Mouse (Mus musculus) liver, embryonic 12.5 days (tissue): ENCODE results near the gene Ren1. TPM values are rescaled to one million over a fixed set of nuclear protein-coding genes. Genes with fewer than 3 reads are reported as not detected.

Experiments used
- ATAC-seq: fragments of 200-750 bp; cut with Nextera tagmentation; 2 replicates; pipeline ENCODE4 v1.8.0; 2017; ENCODE audit warnings: moderate number of reproducible peaks, mild to moderate bottlenecking, moderate library complexity
- H3K27ac ChIP-seq: fragments of 300-500 bp; sonication (generic); 2 replicates; pipeline ENCODE4 v1.5.1; 2016; ENCODE audit warnings: mild to moderate bottlenecking
- H3K27me3 ChIP-seq: fragments of 300-500 bp; sonication (generic); replicated peaks from 2 replicates; pipeline ENCODE4 v1.6.1; 2016; ENCODE audit warnings: mild to moderate bottlenecking, moderate library complexity
- H3K36me3 ChIP-seq: fragments of 300-500 bp; sonication (generic); 2 replicates; pipeline ENCODE4 v1.6.1; 2016; ENCODE audit warnings: mild to moderate bottlenecking, moderate library complexity
- H3K4me1 ChIP-seq: fragments of 300-500 bp; sonication (generic); 2 replicates; pipeline ENCODE4 v1.6.1; 2016
- H3K4me2 ChIP-seq: fragments of 300-500 bp; sonication (generic); 2 replicates; pipeline ENCODE4 v1.6.1; 2016; ENCODE audit warnings: mild to moderate bottlenecking, moderate library complexity
- H3K4me3 ChIP-seq: fragments of 300-500 bp; sonication (generic); 2 replicates; pipeline ENCODE4 v1.5.1; 2016; ENCODE audit warnings: mild to moderate bottlenecking, moderate library complexity
- H3K9ac ChIP-seq: fragments of 300-500 bp; sonication (generic); 2 replicates; pipeline ENCODE4 v1.6.1; 2016; ENCODE audit warnings: mild to moderate bottlenecking, moderate library complexity
- H3K9me3 ChIP-seq: fragments of 300-500 bp; sonication (generic); replicated peaks from 2 replicates; pipeline ENCODE4 v1.6.1; 2016; ENCODE audit warnings: mild to moderate bottlenecking, moderate library complexity
- WGBS: fragments of 180-500 bp; shearing (Covaris S2); methylation state at CpG from one replicate; pipeline ENCODE4 v1.1.7; 2016; ENCODE audit not compliant: insufficient replicate concordance; 5-methylcytosine and 5-hydroxymethylcytosine counted together
- polyA plus RNA-seq: library from polyadenylated mRNA; unstranded; fragments of >200 nt; fragmentation: Nextera tagmentation; extraction: Ambion mirVana; gene quantifications from 2 replicates; pipeline ENCODE4 v1.2.1, GENCODE M21; 2016

Ren1 gene
- polyA plus RNA-seq, 1 experiment from 2014 or later: 0.39 TPM

DNA sequence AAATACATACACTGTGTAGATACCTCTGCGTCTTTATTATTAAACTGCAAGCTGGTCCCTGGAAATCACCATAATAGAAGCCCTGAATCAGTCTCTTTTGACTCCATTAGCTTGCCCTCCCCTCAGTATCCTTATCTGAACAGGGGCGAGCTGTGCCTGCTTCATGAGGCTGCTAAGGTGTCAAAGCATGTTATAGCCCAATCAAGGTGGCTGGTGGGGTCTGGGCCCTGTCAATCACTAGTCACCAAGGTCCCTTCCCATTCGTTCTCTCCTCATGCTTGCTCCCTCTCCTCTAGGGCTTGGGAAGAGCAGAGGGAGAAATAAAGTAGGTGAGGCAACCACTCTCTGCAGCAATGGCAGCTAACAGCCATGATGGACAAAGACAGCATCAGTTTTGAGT, 3.1 kb upstream of the Ren1 start:
- peaks cover 7% of the 10 kb centered on the region for H3K4me1 ChIP-seq
- no peaks in the 10 kb centered on the region for H3K36me3 ChIP-seq
- peaks cover 23% of the 10 kb centered on the region for H3K27me3 ChIP-seq
- H3K27ac ChIP-seq: no peak overlapping the region
- 55% methylated on average over 3 of the region's 3 CpGs for WGBS
- H3K9ac ChIP-seq: no peak overlapping the region
- no peaks in the 10 kb centered on the region for H3K9me3 ChIP-seq
- no peak for ATAC-seq
- no peak overlapping the region for H3K4me3 ChIP-seq
- no peak overlapping the region for H3K4me2 ChIP-seq

DNA sequence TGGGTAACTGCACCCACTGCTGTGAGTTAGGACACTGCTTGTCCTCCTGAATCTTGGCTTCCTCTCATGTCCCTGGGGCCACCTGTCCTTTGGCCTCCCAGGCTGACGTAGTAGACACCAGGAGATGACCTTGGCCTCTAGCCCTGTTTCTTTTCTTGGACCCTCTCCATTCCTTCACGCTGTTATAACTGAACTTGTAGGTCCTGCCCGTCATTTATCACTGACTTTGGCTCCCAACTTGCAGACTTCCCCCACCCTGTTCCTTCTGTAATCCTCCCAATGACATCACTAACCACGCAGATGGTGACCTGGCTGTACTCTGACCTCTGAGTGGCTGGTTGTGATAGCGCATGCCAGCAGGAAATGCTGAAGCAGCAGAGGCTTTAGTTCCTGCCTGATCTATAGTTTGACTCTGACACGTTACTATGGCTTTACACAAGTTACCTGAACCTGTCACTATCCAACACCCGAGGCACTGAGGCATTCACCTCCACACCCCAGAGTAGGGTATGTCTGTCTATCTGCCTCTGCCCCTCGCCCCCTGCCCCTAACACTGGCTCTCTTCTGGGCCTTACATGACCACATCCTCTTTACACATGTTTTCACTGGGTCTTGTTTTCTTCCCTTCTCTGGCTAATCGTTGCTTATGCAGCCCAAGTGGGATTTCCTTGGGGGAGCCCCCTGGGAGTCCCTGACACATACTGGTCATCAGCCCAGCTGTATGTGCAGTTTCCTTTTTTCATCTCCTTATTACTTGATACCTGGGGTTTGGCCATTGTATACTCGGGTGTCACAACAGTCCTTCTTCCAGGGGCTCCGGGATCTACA, 2.4 kb upstream of the Ren1 start:
- Histone ChIP-seq H3K4me2 (no peak overlapping the region), H3K36me3 (no peaks in the 10 kb centered on the region), H3K27me3 (peaks cover 26% of the 10 kb centered on the region), H3K4me1 (peaks cover 7% of the 10 kb centered on the region), H3K9ac (no peak overlapping the region), H3K9me3 (no peaks in the 10 kb centered on the region), H3K4me3 (no peak overlapping the region), H3K27ac (no peak overlapping the region)
- ATAC-seq: no peak
- 30% methylated on average over 11 of the region's 11 CpGs for WGBS

DNA sequence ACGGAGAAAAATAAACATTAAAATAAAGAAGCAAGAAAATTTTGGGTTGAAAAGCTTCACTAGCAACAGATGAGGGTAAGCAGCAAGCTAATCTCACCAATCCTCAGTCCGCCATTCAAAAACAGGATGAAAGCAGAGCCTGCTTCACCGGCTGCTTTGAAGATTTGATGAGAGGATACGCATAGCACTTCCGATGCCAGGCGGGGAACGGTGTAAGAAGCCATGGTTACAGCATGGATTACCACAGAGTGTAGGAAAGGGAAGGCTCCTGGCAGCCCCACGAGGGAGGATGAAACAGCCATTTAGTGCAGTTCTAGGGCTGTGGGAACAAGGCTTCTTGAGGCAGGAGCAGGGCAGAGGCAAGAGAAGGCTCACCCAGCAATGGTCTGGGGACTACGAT, 1.5 kb downstream of the Ren1 start:
- Histone ChIP-seq H3K9me3 (no peaks in the 10 kb centered on the region), H3K27me3 (peaks cover 59% of the 10 kb centered on the region), H3K27ac (no peak overlapping the region), H3K4me1 (peaks cover 7% of the 10 kb centered on the region), H3K4me3 (no peak overlapping the region), H3K36me3 (no peaks in the 10 kb centered on the region), H3K4me2 (no peak overlapping the region), H3K9ac (no peak overlapping the region)
- ATAC-seq: no peak
- WGBS: 43% methylated on average over 9 of the region's 9 CpGs

DNA sequence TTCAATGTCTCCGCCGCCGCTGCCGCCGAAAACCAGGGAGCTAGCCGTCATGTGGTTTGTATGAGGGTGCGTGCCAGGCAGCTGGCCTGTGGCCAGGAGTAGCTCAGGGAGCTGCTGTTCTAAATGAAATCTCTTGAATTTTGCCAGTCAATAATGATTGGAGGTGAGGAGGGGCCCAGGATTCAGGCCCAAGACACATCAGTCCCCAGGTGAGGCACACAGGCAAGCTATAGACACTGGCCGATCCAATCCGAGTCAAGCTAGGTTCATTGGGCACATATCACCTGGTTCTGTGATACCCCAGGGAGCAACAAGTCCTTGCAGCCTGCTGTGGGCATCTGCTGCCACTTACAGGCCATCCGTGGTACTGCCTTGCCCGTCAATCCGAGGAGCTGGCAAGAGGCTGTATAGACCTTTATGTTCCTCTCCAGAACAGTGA, 3.1 kb downstream of the Ren1 start:
- no peak for ATAC-seq
- no peak overlapping the region for H3K4me2 ChIP-seq
- H3K4me3 ChIP-seq: no peak overlapping the region
- WGBS: 45% methylated on average over 12 of the region's 12 CpGs
- no peak overlapping the region for H3K9ac ChIP-seq
- H3K9me3 ChIP-seq: no peaks in the 10 kb centered on the region
- no peaks in the 10 kb centered on the region for H3K4me1 ChIP-seq
- H3K27ac ChIP-seq: no peak overlapping the region
- peaks cover 71% of the 10 kb centered on the region for H3K27me3 ChIP-seq
- no peaks in the 10 kb centered on the region for H3K36me3 ChIP-seq

DNA sequence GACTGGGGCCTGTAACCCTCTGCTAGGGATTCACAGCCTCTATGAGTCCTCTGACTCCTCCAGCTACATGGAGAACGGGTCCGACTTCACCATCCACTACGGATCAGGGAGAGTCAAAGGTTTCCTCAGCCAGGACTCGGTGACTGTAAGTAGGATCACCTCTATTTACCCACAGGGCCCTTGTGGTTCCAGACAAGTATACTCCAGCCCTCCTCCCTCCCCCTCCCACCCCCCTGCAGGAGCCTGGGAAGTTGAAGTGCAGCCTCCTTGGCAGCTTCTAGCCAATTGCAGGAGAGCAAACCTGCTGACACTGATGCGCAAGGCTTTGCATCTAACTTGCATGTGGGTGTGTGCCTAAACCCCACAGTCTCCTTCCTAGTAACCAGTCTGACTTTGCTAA, 5.2 kb downstream of the Ren1 start:
- Histone ChIP-seq H3K4me3 (no peak overlapping the region), H3K9me3 (no peaks in the 10 kb centered on the region), H3K4me1 (no peaks in the 10 kb centered on the region), H3K27me3 (peaks cover 72% of the 10 kb centered on the region), H3K27ac (no peak overlapping the region), H3K4me2 (no peak overlapping the region), H3K36me3 (no peaks in the 10 kb centered on the region), H3K9ac (no peak overlapping the region)
- no peak for ATAC-seq
- 46% methylated on average over 5 of the region's 5 CpGs for WGBS

DNA sequence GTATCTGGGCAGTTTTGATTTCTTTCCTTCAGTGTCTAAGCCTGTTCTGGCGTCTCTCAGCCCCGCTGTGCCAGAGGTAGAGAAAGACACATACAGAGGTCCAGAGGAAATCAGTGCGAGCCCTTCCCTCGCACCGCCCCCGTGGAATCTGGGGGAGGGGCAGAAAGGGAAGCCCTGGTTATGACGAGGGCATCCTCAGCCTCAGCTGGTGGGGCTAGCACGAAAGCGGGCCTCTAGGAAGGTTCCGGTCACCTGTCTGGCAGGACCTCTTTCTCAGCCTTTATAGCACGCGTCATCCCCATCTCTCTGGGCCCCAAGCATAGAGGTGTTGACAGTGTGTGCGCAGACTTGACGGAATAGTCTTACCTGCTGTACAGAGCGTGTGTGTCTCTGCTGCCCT, 5.6 kb downstream of the Ren1 start:
- no peaks in the 10 kb centered on the region for H3K4me1 ChIP-seq
- no peak for ATAC-seq
- H3K4me3 ChIP-seq: no peak overlapping the region
- no peak overlapping the region for H3K27ac ChIP-seq
- 52% methylated on average over 15 of the region's 15 CpGs for WGBS
- no peaks in the 10 kb centered on the region for H3K9me3 ChIP-seq
- H3K27me3 ChIP-seq: peaks cover 72% of the 10 kb centered on the region
- H3K9ac ChIP-seq: no peak overlapping the region
- no peak overlapping the region for H3K4me2 ChIP-seq
- no peaks in the 10 kb centered on the region for H3K36me3 ChIP-seq

DNA sequence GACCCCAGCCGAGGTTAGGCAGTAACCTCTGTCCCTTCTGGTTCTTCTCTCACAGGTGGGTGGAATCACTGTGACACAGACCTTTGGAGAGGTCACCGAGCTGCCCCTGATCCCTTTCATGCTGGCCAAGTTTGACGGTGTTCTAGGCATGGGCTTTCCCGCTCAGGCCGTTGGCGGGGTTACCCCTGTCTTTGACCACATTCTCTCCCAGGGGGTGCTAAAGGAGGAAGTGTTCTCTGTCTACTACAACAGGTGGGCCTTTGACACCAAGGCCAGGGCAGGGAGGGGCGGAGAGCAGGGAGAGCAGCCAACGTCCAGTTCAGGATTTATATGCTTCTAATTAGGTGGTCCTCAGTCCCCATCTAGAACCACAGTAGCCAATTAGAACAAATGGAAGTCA, 6.0 kb downstream of the Ren1 start:
- H3K27ac ChIP-seq: no peak overlapping the region
- no peaks in the 10 kb centered on the region for H3K4me1 ChIP-seq
- peaks cover 68% of the 10 kb centered on the region for H3K27me3 ChIP-seq
- H3K9ac ChIP-seq: no peak overlapping the region
- H3K36me3 ChIP-seq: no peaks in the 10 kb centered on the region
- no peak for ATAC-seq
- H3K4me2 ChIP-seq: no peak overlapping the region
- 45% methylated on average over 8 of the region's 8 CpGs for WGBS
- no peaks in the 10 kb centered on the region for H3K9me3 ChIP-seq
- no peak overlapping the region for H3K4me3 ChIP-seq

DNA sequence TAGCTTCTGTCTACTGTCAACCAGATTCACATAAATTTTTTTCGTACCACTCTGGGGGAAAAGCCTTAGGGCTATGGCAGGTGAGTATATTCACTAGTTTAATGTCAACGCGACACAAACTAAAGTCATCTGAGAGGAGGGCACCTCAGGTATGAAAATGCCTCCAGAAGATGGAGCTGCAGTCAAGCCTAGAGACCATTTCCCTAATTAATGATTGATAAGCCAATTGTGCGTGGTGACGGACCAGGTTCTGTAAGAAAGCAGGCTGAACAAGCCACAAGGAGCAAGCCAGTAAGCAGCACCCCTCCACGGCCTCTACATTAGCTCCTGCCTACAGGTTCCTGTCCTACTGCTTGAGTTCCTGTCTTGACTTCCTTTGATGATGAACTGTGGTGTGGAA, 10.7 kb downstream of the Ren1 start:
- 78% methylated on average over 6 of the region's 6 CpGs for WGBS
- Histone ChIP-seq H3K27me3 (peaks cover 77% of the 10 kb centered on the region), H3K36me3 (no peaks in the 10 kb centered on the region), H3K4me3 (no peak overlapping the region), H3K4me1 (peaks cover 11% of the 10 kb centered on the region), H3K4me2 (no peak overlapping the region), H3K9me3 (no peaks in the 10 kb centered on the region), H3K9ac (no peak overlapping the region), H3K27ac (no peak overlapping the region)
- no peak for ATAC-seq

DNA sequence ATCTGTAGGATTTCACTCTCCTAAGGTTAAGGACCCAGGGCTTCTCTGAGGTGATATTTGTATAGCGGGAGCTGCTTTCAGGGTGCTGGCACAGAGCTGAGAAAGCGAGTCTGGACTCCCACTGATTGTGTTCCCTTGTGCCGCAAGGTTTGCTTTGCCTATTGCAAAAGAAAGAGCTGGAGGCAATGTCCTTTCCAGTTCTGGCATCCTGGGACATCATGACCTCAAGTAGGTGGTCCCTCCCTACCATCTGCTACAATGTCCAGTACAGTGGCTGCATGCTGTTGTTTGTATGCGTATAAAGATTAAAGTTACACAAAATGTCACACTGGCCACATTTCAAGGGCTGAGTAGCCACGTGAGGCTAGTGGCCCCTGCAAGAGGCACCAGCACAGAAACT, 11.8 kb downstream of the Ren1 start:
- no peak overlapping the region for H3K27ac ChIP-seq
- H3K9ac ChIP-seq: no peak overlapping the region
- 72% methylated on average over 5 of the region's 5 CpGs for WGBS
- peaks cover 80% of the 10 kb centered on the region for H3K27me3 ChIP-seq
- H3K4me3 ChIP-seq: no peak overlapping the region
- H3K4me1 ChIP-seq: peaks cover 12% of the 10 kb centered on the region
- no peaks in the 10 kb centered on the region for H3K9me3 ChIP-seq
- ATAC-seq: no peak
- no peaks in the 10 kb centered on the region for H3K36me3 ChIP-seq
- no peak overlapping the region for H3K4me2 ChIP-seq

DNA sequence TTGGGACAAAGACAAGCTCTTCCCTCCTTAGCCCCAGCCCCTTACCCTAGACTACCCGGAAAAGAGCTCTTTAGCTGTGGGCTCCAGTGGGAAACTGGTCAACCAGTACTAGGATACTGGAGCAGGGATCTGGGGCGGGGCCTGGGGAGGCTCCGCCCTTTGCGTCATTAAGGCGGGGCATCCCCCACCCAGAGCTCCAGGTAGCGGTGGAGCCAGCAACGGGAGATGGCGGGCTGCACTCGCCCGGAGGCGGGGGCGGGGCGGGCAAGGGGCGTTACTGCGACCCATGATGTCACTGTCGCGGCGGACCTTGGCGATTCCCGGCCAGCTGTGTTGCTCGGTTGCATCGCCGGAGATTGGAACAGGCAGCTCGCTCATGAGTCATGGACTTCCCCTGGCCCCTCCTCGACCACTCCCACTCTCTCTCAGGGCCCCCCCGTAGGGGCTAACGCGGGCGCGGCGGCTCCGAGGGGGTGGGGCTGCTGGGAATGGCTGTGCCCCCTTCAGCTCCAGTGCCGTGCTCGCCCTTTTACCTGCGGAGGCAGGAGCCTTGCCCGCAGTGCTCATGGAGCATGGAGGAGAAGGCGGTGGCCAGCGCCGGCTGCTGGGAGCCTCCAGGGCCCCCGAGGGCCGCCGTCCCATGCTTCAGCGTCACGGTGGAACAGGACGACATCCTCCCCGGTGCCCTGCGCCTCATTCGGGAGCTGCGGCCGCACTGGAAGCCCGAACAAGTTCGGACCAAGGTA, 13.1 kb downstream of the Ren1 start, which contains the start of gene Etnk2:
Gene Etnk2, plus strand, starts transcription at position 297 of the 746 bp plus-strand sequence.
- Histone ChIP-seq H3K9me3 (no peaks in the 10 kb centered on the region), H3K27ac (no peak within 1 kb of the TSS), H3K4me1 (peaks cover 25% of the 10 kb centered on the region), H3K4me2 (peak within 1 kb of the TSS; percentile 81), H3K27me3 (peaks cover 67% of the 10 kb centered on the region), H3K9ac (peak within 1 kb of the TSS; percentile 32; the same call in 1 of the 2 replicates), H3K36me3 (no peaks in the 10 kb centered on the region), H3K4me3 (peak within 1 kb of the TSS; percentile 58)
- ATAC-seq: peak; percentile 61
- under 1% methylated on average over 49 of the region's 52 CpGs for WGBS

DNA sequence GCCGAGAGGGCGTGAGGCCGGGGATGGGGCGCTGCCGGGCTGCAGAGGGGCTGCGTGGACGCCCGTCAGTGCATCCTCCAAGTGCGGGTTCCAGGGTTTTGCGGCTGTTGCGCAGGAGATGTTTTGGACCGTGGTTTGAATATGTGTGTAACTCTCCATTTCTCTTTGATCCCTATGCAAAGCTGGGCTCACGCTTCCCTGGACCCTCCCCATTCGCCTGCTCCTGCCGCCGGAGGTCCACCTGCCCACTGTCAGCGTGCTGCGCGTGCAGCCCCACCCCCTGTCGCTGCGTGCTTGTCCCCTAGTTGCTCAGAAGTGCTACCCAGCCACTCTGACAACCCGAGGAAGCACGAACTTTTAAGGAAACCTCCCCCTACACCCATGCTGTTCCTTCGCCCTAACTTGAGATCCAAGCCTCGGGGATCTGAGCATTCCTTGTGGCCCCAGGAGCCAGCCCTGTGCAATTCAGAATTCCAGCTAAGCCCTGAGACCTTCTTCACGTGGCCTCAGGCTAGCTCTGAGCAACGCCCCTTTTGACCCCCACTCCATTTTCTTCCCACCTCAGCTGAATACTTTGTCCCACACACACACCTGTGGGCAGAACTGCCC, 13.8 kb downstream of the Ren1 start:
- Histone ChIP-seq H3K27me3 (peaks cover 61% of the 10 kb centered on the region), H3K4me2 (peak overlapping the region; percentile 81), H3K9me3 (no peaks in the 10 kb centered on the region), H3K36me3 (no peaks in the 10 kb centered on the region), H3K27ac (no peak overlapping the region), H3K9ac (peak overlapping the region; percentile 32; the same call in 1 of the 2 replicates), H3K4me1 (peaks cover 25% of the 10 kb centered on the region), H3K4me3 (peak overlapping the region; percentile 58)
- peak; percentile 13; the same call in 1 of the 2 replicates for ATAC-seq
- 8% methylated on average over 27 of the region's 27 CpGs for WGBS

DNA sequence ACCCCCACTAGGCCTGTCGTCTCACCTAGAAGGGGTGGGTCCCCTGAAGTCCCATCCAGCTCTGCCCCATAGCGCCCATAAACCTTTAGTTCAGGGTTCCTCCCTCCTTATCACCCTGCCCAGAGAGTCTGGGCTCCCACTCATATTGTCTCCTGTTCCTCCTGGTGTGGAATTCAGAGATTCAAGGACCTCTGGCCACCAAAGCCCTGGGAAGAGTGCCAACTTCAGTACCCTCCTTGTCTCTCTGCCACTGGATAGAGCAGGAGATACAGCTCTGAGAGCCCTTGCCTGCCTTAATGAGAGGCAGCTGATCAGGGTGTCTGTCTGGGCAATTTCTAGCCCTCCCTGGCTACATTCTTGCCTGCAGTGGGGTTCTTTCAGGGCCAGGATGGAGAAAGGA, 14.6 kb downstream of the Ren1 start:
- peaks cover 57% of the 10 kb centered on the region for H3K27me3 ChIP-seq
- H3K4me2 ChIP-seq: no peak overlapping the region
- peaks cover 25% of the 10 kb centered on the region for H3K4me1 ChIP-seq
- no peak for ATAC-seq
- H3K4me3 ChIP-seq: no peak overlapping the region
- WGBS: 34% methylated on average over 2 of the region's 2 CpGs
- no peak overlapping the region for H3K9ac ChIP-seq
- H3K27ac ChIP-seq: no peak overlapping the region
- H3K36me3 ChIP-seq: no peaks in the 10 kb centered on the region
- H3K9me3 ChIP-seq: no peaks in the 10 kb centered on the region
